Mouse (Mus musculus) intestine, embryonic 15.5 days (tissue): Measurements from ENCODE around the gene Thoc6. TPM values are rescaled to one million over a fixed set of nuclear protein-coding genes. Genes with fewer than 3 reads are reported as not detected.

Experiments used
- ATAC-seq: fragments of 200-750 bp; cut with Nextera tagmentation; 2 replicates; pipeline ENCODE4 v1.8.0; 2017; ENCODE audit warnings: moderate TSS enrichment, moderate library complexity
- H3K27ac ChIP-seq: fragments of 300-500 bp; sonication (generic); 2 replicates; pipeline ENCODE4 v1.5.1; 2015; ENCODE audit warnings: mild to moderate bottlenecking, inconsistent platforms
- H3K27me3 ChIP-seq: fragments of 300-500 bp; sonication (generic); replicated peaks from 2 replicates; pipeline ENCODE4 v1.6.1; 2015; ENCODE audit warnings: inconsistent platforms
- H3K36me3 ChIP-seq: fragments of 300-500 bp; sonication (generic); 2 replicates; pipeline ENCODE4 v1.6.1; 2015; ENCODE audit warnings: inconsistent platforms
- H3K4me1 ChIP-seq: fragments of 300-500 bp; sonication (generic); replicated peaks from 2 replicates; pipeline ENCODE4 v1.6.1; 2015; ENCODE audit warnings: inconsistent platforms
- H3K4me2 ChIP-seq: fragments of 300-500 bp; sonication (generic); replicated peaks from 2 replicates; pipeline ENCODE4 v1.6.1; 2015; ENCODE audit warnings: mild to moderate bottlenecking, inconsistent platforms
- H3K4me3 ChIP-seq: fragments of 300-500 bp; sonication (generic); replicated peaks from 2 replicates; pipeline ENCODE4 v1.5.1; 2015; ENCODE audit warnings: inconsistent platforms
- H3K9ac ChIP-seq: fragments of 300-500 bp; sonication (generic); 2 replicates; pipeline ENCODE4 v1.6.1; 2015; ENCODE audit warnings: inconsistent platforms
- H3K9me3 ChIP-seq: fragments of 300-500 bp; sonication (generic); 2 replicates; pipeline ENCODE4 v1.6.1; 2016; ENCODE audit warnings: inconsistent platforms
- WGBS: fragments of 180-500 bp; shearing (Covaris S2); methylation state at CpG from one replicate; pipeline ENCODE4 v1.1.7; 2015; 5-methylcytosine and 5-hydroxymethylcytosine counted together
- polyA plus RNA-seq: library from polyadenylated mRNA; unstranded; fragments of >200 nt; fragmentation: Nextera tagmentation; extraction: Ambion mirVana; gene quantifications from 2 replicates; pipeline ENCODE4 v1.2.1, GENCODE M21; 2015

The Thoc6 gene
- polyA plus RNA-seq, 1 experiment from 2014 or later = 43.0 TPM

GRCm38 (mm10) chr17:23675564-23676281, 2.0 kb upstream of the Thoc6 start:
- Histone ChIP-seq H3K36me3 (no peaks in the 10 kb centered on the region), H3K9ac (peak overlapping the region; percentile 60), H3K9me3 (no peaks in the 10 kb centered on the region), H3K4me2 (peak overlapping the region; percentile 96), H3K4me1 (peaks cover 38% of the 10 kb centered on the region), H3K27ac (peak overlapping the region; percentile 66), H3K27me3 (peaks cover 21% of the 10 kb centered on the region), H3K4me3 (peak overlapping the region; percentile 54)
- ATAC-seq = no peak
- WGBS = 17% methylated on average over 15 of the region's 15 CpGs

DNA sequence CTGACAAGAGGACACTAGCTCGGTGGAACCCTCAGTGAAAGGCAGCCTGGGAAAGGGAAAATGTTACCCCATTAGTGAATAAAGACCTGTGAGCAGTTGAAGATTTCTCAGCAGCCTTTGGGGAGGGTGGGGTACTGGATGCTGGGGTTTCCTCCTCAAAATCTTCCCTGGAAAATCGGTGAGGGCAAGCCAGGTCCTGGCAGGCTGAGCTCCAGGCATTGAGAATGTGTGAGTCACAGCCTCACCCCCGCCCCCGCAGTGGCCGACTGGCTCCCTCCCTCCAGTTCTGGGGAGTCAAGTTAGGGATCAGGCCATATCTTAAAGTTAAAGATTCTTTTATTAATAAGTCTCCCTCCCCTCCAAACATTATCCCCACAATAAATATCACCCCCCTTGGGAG, 1.4 kb upstream of the Thoc6 start:
- no peak for ATAC-seq
- WGBS = 28% methylated on average over 5 of the region's 5 CpGs
- Histone ChIP-seq H3K9ac (no peak overlapping the region), H3K27me3 (peaks cover 15% of the 10 kb centered on the region), H3K4me3 (no peak overlapping the region), H3K27ac (no peak overlapping the region), H3K36me3 (peaks cover 4% of the 10 kb centered on the region; the same call in 1 of the 2 replicates), H3K4me2 (peak overlapping the region; percentile 96), H3K9me3 (no peaks in the 10 kb centered on the region), H3K4me1 (peaks cover 38% of the 10 kb centered on the region)

DNA sequence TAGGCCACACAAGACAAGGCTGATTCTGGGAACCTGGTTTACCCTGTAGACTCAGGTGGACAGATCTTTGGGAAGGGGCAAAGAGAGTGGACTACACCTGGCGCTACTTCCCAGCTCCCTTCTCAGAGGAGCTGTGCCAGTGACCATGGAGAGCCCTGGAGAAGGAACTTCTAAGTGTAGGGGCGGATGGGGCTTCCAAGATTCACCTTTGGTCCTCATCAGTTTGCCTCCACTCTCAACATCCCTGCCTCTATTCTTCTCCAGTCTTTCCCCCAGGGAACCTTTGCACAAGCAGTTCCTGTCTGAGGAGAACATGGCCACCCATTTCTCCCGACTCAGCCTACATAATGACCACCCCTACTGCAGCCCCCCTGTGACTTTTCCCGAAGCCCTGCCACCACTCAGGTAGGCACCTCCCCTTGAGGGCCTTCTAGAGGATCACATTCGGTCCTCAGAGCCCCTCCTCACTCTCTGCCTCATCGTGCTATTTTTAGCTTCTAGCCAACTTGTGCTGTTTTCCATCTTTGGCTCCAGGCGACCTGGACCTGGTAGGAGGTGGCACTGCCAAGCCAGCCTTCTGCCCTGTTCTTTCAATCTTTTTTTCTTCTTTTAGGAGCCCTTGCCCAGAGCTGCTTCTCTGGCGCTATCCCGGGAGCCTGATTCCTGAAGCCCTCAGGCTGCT, 730 bp upstream of the Thoc6 start:
- no peak for ATAC-seq
- Histone ChIP-seq H3K27ac (peak overlapping the region; percentile 51), H3K4me1 (peaks cover 35% of the 10 kb centered on the region), H3K4me2 (peak overlapping the region; percentile 96), H3K27me3 (peaks cover 9% of the 10 kb centered on the region), H3K4me3 (peak overlapping the region; percentile 66), H3K36me3 (peaks cover 8% of the 10 kb centered on the region; the same call in 1 of the 2 replicates), H3K9ac (peak overlapping the region; percentile 68), H3K9me3 (no peaks in the 10 kb centered on the region)
- WGBS = 39% methylated on average over 9 of the region's 9 CpGs

DNA sequence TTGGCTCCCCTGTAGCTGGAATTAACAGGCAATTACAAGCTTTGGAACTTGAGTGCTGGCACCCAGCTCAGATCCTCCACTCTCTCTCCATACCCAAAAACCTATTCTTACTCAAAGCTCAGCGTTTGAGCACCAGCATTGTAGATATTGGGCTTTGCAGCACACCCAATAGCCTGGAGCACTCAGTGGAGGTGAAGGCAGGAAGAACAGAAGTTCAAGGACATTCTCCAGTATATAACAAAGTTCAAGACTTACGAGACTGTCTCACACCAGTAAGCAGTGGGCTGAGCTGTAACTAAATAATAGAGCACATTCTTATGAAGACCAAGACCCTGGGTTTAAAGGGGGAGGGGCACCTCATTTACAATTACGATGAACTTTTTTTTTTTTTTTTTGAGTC, 921 bp downstream of the Thoc6 start:
- ATAC-seq = no peak
- Histone ChIP-seq H3K4me3 (peak overlapping the region; percentile 66), H3K9ac (no peak overlapping the region), H3K4me2 (peak overlapping the region; percentile 96), H3K9me3 (no peaks in the 10 kb centered on the region), H3K4me1 (peaks cover 31% of the 10 kb centered on the region), H3K36me3 (peaks cover 21% of the 10 kb centered on the region; the same call in 1 of the 2 replicates), H3K27me3 (no peaks in the 10 kb centered on the region), H3K27ac (no peak overlapping the region)
- 53% methylated on average over 3 of the region's 3 CpGs for WGBS

DNA sequence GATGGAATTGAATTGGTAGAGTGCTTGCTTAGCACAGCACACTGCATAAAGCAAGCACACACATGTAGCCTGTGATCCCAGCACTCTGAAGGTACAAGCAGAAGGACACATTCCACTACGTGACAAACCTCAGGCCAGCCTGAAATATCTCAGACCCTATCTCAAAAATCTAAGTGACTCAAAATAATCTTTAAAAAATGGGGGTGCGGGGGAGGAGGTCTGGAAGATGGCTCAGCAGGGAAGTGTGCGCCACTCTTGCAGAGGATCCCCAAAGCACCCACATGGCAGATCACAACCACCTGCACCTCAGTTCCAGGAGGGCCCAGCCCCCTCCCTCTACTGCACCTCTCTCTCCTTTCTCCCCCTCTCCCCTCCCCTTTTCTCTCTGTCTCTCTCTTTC, 2.2 kb downstream of the Thoc6 start:
- Histone ChIP-seq H3K36me3 (peaks cover 28% of the 10 kb centered on the region), H3K27me3 (no peaks in the 10 kb centered on the region), H3K27ac (no peak overlapping the region), H3K9ac (no peak overlapping the region), H3K9me3 (no peaks in the 10 kb centered on the region), H3K4me3 (no peak overlapping the region), H3K4me2 (no peak overlapping the region), H3K4me1 (peaks cover 28% of the 10 kb centered on the region)
- ATAC-seq = no peak
- WGBS = 90% methylated on average over 3 of the region's 3 CpGs

DNA sequence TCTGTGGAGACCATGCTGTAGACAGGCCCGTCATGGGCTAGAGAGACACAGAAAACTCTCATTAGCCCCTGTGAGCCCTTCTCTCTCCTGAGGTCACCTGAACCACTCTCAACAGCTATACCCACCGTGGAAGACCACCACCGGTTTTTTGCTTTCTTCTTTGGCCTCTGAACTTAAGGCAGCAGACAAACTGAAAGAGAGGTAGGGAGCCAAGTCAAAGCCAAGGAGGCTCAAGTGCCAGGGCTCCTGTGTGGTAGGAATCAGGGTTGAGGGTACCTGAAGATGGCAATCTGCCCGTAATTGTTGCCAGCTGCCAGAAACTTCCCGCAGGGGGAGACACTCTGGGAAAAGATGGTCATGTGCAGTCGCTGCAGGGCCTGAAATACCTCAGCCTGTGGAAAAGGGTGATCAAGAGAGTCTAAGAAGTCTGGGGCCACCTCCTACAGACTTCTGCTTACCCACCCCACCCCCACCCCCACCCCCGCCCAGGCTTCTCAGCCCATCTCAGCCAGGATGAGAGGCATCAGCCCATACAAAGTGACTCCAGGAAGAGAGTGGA, 3.1 kb downstream of the Thoc6 start:
- H3K4me2 ChIP-seq = no peak overlapping the region
- H3K4me3 ChIP-seq = no peak overlapping the region
- 90% methylated on average over 7 of the region's 7 CpGs for WGBS
- H3K27me3 ChIP-seq = no peaks in the 10 kb centered on the region
- H3K27ac ChIP-seq = no peak overlapping the region
- peaks cover 28% of the 10 kb centered on the region for H3K36me3 ChIP-seq
- H3K9ac ChIP-seq = no peak overlapping the region
- ATAC-seq = no peak
- H3K9me3 ChIP-seq = no peaks in the 10 kb centered on the region
- H3K4me1 ChIP-seq = peaks cover 19% of the 10 kb centered on the region

- Histone ChIP-seq H3K4me1 (peaks cover 7% of the 10 kb centered on the region; the same call in 1 of the 2 replicates), H3K9ac (no peak overlapping the region), H3K4me2 (no peak overlapping the region), H3K36me3 (peaks cover 28% of the 10 kb centered on the region), H3K4me3 (no peak overlapping the region), H3K27me3 (peaks cover 13% of the 10 kb centered on the region), H3K27ac (no peak overlapping the region), H3K9me3 (no peaks in the 10 kb centered on the region)
- 74% methylated on average over 14 of the region's 14 CpGs for WGBS
- ATAC-seq = no peak
Measured at GRCm38 (mm10) chr17:23665511-23665910, 8.2 kb downstream of the Thoc6 start.

DNA sequence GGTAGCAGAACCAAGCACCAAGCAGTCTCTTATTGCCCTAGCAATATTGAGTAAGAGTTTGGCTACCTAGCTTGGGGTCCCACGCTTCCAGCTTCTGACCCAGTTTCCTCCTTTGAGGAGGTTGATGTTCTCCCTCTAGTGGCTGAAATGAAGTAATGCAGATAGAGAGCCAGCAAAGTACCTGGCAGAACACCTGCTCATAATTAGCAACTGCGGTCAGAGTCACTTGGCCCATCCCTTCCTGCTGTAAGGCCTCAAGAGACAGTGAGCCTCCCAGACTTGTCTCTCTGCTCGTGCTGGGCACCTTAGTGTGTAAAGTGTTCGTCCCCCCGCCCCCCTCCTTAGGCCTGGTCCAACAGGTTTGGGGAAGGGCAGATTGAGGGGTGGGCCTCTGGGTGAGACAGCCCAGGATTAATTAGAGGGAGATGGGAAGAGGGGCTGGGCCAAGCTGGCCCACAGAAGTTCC, 9.1 kb downstream of the Thoc6 start:
- H3K9ac ChIP-seq = no peak overlapping the region
- WGBS = 13% methylated on average over 5 of the region's 5 CpGs
- no peaks in the 10 kb centered on the region for H3K9me3 ChIP-seq
- no peak overlapping the region for H3K27ac ChIP-seq
- no peak overlapping the region for H3K4me2 ChIP-seq
- H3K4me1 ChIP-seq = peaks cover 7% of the 10 kb centered on the region; the same call in 1 of the 2 replicates
- H3K4me3 ChIP-seq = no peak overlapping the region
- peaks cover 20% of the 10 kb centered on the region for H3K36me3 ChIP-seq
- H3K27me3 ChIP-seq = peaks cover 18% of the 10 kb centered on the region
- ATAC-seq = peak; percentile 64

GRCm38 (mm10) chr17:23661526-23661925, 12.2 kb downstream of the Thoc6 start:
- Histone ChIP-seq H3K27ac (no peak overlapping the region), H3K4me2 (peak overlapping the region; percentile 73)
- 2% methylated on average over 9 of the region's 9 CpGs for WGBS

GRCm38 (mm10) chr17:23660876-23661200, 12.8 kb downstream of the Thoc6 start:
- Histone ChIP-seq H3K27me3 (peaks cover 22% of the 10 kb centered on the region), H3K9me3 (no peaks in the 10 kb centered on the region), H3K4me3 (peak overlapping the region; percentile 43), H3K4me1 (peaks cover 7% of the 10 kb centered on the region; the same call in 1 of the 2 replicates), H3K36me3 (no peaks in the 10 kb centered on the region), H3K27ac (no peak overlapping the region), H3K4me2 (peak overlapping the region; percentile 73), H3K9ac (peak overlapping the region; percentile 20; the same call in 1 of the 2 replicates)
- 1% methylated on average over 14 of the region's 14 CpGs for WGBS
- peak; percentile 61 for ATAC-seq

More at GRCm38 (mm10) chr17:23661526-23661925, 12.2 kb downstream of the Thoc6 start:
- Histone ChIP-seq H3K9me3 (no peaks in the 10 kb centered on the region), H3K27me3 (peaks cover 22% of the 10 kb centered on the region), H3K36me3 (no peaks in the 10 kb centered on the region; the same call in 1 of the 2 replicates), H3K9ac (no peak overlapping the region), H3K4me3 (0 out of 2 replicates have a peak overlapping the region, but pooled peaks have one; percentile 43), H3K4me1 (peaks cover 7% of the 10 kb centered on the region; the same call in 1 of the 2 replicates)
- no peak for ATAC-seq

DNA sequence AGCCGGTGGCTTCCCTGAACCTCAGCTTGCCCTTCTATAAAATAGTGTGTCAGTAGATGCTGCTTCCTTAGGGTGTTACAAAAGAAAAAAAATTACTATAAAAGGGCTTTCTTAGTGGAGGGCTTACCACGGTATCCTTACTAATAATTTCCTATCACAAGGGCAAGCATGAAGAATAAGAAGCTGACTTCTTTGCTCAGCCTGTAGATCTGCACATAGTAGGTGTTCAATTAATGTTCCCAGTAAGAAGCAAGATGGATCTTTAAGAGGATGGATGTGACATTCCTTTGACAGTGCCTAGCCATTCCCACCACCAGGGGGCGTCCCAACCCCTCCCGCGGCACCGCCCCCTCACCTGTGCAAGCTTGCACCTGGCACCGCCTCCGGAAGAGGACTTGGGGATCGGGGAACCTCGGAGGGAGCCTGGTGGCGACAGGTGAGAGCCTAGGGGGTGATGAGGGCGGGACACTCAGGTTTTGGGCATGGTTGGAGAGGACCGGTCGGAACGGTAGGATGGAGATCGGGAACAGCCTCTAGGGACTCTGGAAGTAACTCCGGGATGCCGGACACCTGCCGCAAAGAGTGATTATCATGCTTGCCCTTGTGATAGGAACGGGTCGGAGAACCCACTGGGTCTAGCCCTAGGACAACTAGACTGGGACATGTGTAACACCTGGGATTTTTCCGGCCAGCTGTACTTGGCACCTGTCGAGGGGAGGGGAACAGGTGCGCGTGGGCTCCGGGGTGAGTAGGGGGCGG, 13.4 kb downstream of the Thoc6 start, which contains the start of gene Bicdl2:
Gene Bicdl2, plus strand, starts transcription at position 390 of the 759 bp plus-strand sequence.
- ATAC-seq = peak; percentile 80
- Histone ChIP-seq H3K4me2 (peak within 1 kb of the TSS; percentile 73), H3K9me3 (no peaks in the 10 kb centered on the region), H3K27ac (no peak within 1 kb of the TSS), H3K27me3 (peaks cover 22% of the 10 kb centered on the region), H3K36me3 (no peaks in the 10 kb centered on the region), H3K4me1 (peaks cover 7% of the 10 kb centered on the region; the same call in 1 of the 2 replicates), H3K4me3 (peak within 1 kb of the TSS; percentile 43), H3K9ac (peak within 1 kb of the TSS; percentile 20; the same call in 1 of the 2 replicates)
- 5% methylated on average over 27 of the region's 27 CpGs for WGBS
